ENCODE assay signal across 8 mouse cellular contexts in the genomic region with DNA sequence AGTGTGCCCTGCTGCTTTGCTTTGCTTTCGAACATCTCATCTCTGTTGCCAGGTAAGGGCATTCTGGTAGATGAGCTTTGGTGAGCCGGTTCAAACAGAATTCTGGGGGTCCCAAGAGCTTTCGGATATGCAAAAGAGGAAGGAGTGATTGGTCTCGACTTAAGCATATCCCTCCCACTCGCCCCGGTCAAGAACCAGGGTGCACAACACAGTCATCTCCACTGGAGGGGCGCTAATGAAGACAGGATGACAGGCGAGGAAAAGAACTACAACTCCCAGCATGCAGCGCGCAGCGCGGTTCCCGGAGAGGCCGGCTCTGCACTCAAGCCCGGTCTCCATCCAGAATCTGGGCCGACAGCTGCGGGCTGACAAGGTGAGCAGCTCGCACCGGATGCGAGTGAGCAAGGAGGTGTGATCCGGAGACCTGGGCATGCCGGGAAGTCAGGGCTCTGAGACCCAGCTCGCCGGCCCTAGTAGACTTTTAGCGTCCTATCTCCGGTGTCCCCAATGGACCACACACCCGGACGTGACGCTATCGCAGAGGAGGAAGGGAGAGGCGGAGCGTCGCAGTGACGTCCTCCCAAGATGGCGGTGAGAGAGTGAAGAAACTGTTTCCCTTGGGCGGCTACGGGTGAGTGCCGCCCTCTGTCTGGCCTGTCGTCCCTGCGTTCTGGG. TPM values are rescaled to one million over a fixed set of nuclear protein-coding genes. Genes with fewer than 3 reads are reported as not detected.
A peak's percentile ranks its signal among the peaks of the same experiment; 100 is the strongest.
DNase-seq lines count a peak whose midpoint lies in the region; ATAC-seq lines count a peak whose summit lies in the region.

Gene Mynn (plus strand): TSS at position 1 of the 675 bp plus-strand sequence.

- H3K4me1 ChIP-seq in hindbrain, embryonic 16.5 days (ENCODE audit: control insufficient read depth, insufficient read depth, low read depth, low read length), result peaks cover 14% of the 10 kb centered on the region

- ATAC-seq in hindbrain, embryonic 16.5 days, result peak; percentile 96

- H3K9me3 ChIP-seq in hindbrain, embryonic 16.5 days (ENCODE audit: control insufficient read depth, low read length), result no peaks in the 10 kb centered on the region

- H3K9ac ChIP-seq in hindbrain, embryonic 16.5 days (ENCODE audit: low read depth, low read length), result peak within 1 kb of the TSS; percentile 76

- H3K4me2 ChIP-seq in hindbrain, embryonic 16.5 days (ENCODE audit: low read length), result peak within 1 kb of the TSS; percentile 72

- H3K79me2 ChIP-seq in macrophage (ENCODE audit: inconsistent target), result peaks cover 44% of the 10 kb centered on the region

- H3K27ac ChIP-seq in hindbrain, embryonic 16.5 days (ENCODE audit: low read depth, low read length), result peak within 1 kb of the TSS; percentile 98
- H3K27ac ChIP-seq in macrophage, result peak within 1 kb of the TSS; percentile 80

- no peaks in the 10 kb centered on the region for H3K27me3 ChIP-seq in hindbrain, embryonic 16.5 days (replicated peaks; ENCODE audit: control insufficient read depth, insufficient read depth, low read length)

- peak; percentile 93 for DNase-seq in WW6 (ENCODE audit: low read depth, low spot score)
- DNase-seq in cerebellum, postnatal 4 days (ENCODE audit: low spot score in 2 of 2), result peak; percentile 86 to 95
- DNase-seq in gastrocnemius, adult 18-20 months (ENCODE audit: low spot score), result peak; percentile 98
- peak; percentile 94 to 98 for DNase-seq in left cerebral cortex, adult 18-20 months (ENCODE audit: low spot score in 2 of 2)
- peak; percentile 97 for DNase-seq in right cerebral cortex, adult 18-20 months
- DNase-seq in urinary bladder, postnatal 10 days (ENCODE audit: low spot score), result peak; percentile 76

- H3K4me3 ChIP-seq in hindbrain, embryonic 16.5 days (ENCODE audit: low read length), result peak within 1 kb of the TSS; percentile 83
- H3K4me3 ChIP-seq in macrophage (ENCODE audit: inconsistent target), result peak within 1 kb of the TSS; percentile 70

- WGBS in hindbrain, embryonic 16.5 days, result under 1% methylated on average over 38 of the region's 40 CpGs
- 1% methylated on average over 40 of the region's 40 CpGs for WGBS in macrophage (ENCODE audit: missing documents)

- peaks cover 7% of the 10 kb centered on the region; the same call in 1 of the 2 replicates for H3K36me3 ChIP-seq in hindbrain, embryonic 16.5 days (ENCODE audit: control insufficient read depth, insufficient read depth, low read length)
- peaks cover 21% of the 10 kb centered on the region for H3K36me3 ChIP-seq in macrophage (ENCODE audit: inconsistent target)

RNA-seq across cellular contexts. Expression of gene Mynn, which starts in this region (rescaled TPM):
- total RNA-seq in gastrocnemius, adult 18-20 months (2021), result 10 to 100 TPM; 12.4 to 14.1 TPM
- polyA plus RNA-seq in hindbrain, embryonic 16.5 days (2015; fragmentation: Nextera tagmentation; extraction: Ambion mirVana), result 25.5 and 31.0 TPM in 2 replicates
- 10 to 100 TPM; 19.0 to 21.3 TPM for total RNA-seq in left cerebral cortex, adult 18-20 months (2021)
- total RNA-seq in macrophage (2018; cell fraction: chromatin; rRNA removed), result 10 to 100 TPM; 14.3 to 37.3 (median 22.7) TPM
- total RNA-seq in macrophage (2018; cell fraction: cytosol; rRNA removed), result 10 to 100 TPM in 22 of 26 experiments, 1 to 10 TPM in 4; 7.8 to 16.7 (median 12.8) TPM
- total RNA-seq in macrophage (2018; cell fraction: nucleus; rRNA removed), result 10 to 100 TPM; 15.3 to 36.8 (median 23.4) TPM
- 9.8 to 10.6 TPM (median 9.9 TPM) in 3 replicates for polyA plus RNA-seq in macrophage (2018)

Comparison
In these comparisons a context has a peak if more than half of its experiments do, and no peak if none do; other contexts are left out.
1. Peak in every context shown above with its lines: DNase-seq, ATAC-seq, H3K4me3 ChIP-seq and H3K27ac ChIP-seq.